In genomic region chr15:59158760-59159159, GRCm38 (mm10) we compare ENCODE assay signal across 15 mouse cellular contexts.
"Had no signal": no experiment of that assay in that cellular context is flagged by ENCODE, and none has a peak within 500 bp of the region (broad histone marks: within the 10 kb centered on the region; RNA-seq: fewer than 3 reads in every experiment).

No protein-coding gene starts in this region.

- H3K36me3 ChIP-seq: limb, embryonic 12.5 days; liver, embryonic 13.5 days; lung, embryonic 15.5 days; midbrain, embryonic 12.5 days; neural tube, embryonic 15.5 days had no signal

- H3K4me3 ChIP-seq: layer of hippocampus, adult 2 months; limb, embryonic 12.5 days; liver, embryonic 13.5 days; lung, embryonic 15.5 days; midbrain, embryonic 12.5 days; neural tube, embryonic 15.5 days had no signal

- H3K4me1 ChIP-seq: liver, embryonic 13.5 days had no signal

- H3K27ac ChIP-seq: layer of hippocampus, adult 2 months; limb, embryonic 12.5 days; liver, embryonic 13.5 days; lung, embryonic 15.5 days; midbrain, embryonic 12.5 days; neural tube, embryonic 15.5 days; stomach, postnatal 0 days had no signal

- H3K27me3 ChIP-seq: limb, embryonic 12.5 days; liver, embryonic 13.5 days; lung, embryonic 15.5 days; neural tube, embryonic 15.5 days had no signal

- H3K4me2 ChIP-seq: limb, embryonic 12.5 days; liver, embryonic 13.5 days; lung, embryonic 15.5 days; midbrain, embryonic 12.5 days; neural tube, embryonic 15.5 days had no signal

- ATAC-seq: liver, postnatal 0 days; midbrain, embryonic 16.5 days had no signal

- DNase-seq: kidney, postnatal 10 days; kidney, postnatal 4 days; liver; liver, embryonic 13.5 days; liver, postnatal 0 days; lung, postnatal 14 days; right cerebral cortex, adult 18-20 months; thymus, postnatal 4 days had no signal

- H3K9me3 ChIP-seq: limb, embryonic 12.5 days; liver, embryonic 13.5 days; lung, embryonic 15.5 days; midbrain, embryonic 12.5 days; neural tube, embryonic 15.5 days had no signal

- H3K9ac ChIP-seq: limb, embryonic 12.5 days; liver, embryonic 13.5 days; liver, postnatal 0 days; lung, embryonic 15.5 days; midbrain, embryonic 12.5 days; neural tube, embryonic 15.5 days had no signal
